Mouse (Mus musculus) macrophage (primary cell): ENCODE measurements around the gene Tub. TPM values are rescaled to one million over a fixed set of nuclear protein-coding genes. Genes with fewer than 3 reads are reported as not detected.

Source experiments
- polyA plus RNA-seq: library from polyadenylated mRNA; stranded (reverse); fragments of 250-400 nt; gene quantifications from 3 replicates; pipeline ENCODE4 v1.2.4, GENCODE M21; 2018; ENCODE audit warnings: inconsistent platforms

The Tub gene
- polyA plus RNA-seq, 1 experiment from 2014 or later: not detected

Other genes starting within 250 kb of the Tub start
- not detected in 3 replicates for gene Olfr512, start 237.0 kb upstream of the Tub start, polyA plus RNA-seq
- gene Olfr513, start 199.4 kb upstream of the Tub start, polyA plus RNA-seq: not detected in 3 replicates
- gene Olfr514, start 124.3 kb upstream of the Tub start, polyA plus RNA-seq: not detected in 3 replicates
- gene Olfr516, start 99.8 kb upstream of the Tub start, polyA plus RNA-seq: not detected in 3 replicates
- not detected in 3 replicates for gene Olfr517, start 78.0 kb upstream of the Tub start, polyA plus RNA-seq
- gene Olfr518, start 65.3 kb upstream of the Tub start, polyA plus RNA-seq: not detected in 3 replicates
- not detected in 3 replicates for gene Olfr519, start 55.9 kb upstream of the Tub start, polyA plus RNA-seq
- gene Nlrp10, start 20.2 kb upstream of the Tub start, polyA plus RNA-seq: 0.69 to 1.6 TPM (median 1.4 TPM) in 3 replicates
- gene Eif3f, start 15.9 kb upstream of the Tub start, polyA plus RNA-seq: 60.5 to 140 TPM (median 94.6 TPM) in 3 replicates
- 0.25 to 0.26 TPM (median 0.26 TPM) in 3 replicates for gene Ric3, start 133.0 kb downstream of the Tub start, polyA plus RNA-seq
- gene Lmo1, start 224.9 kb downstream of the Tub start, polyA plus RNA-seq: not detected in 3 replicates